Mouse (Mus musculus): ENCODE measurements around the gene Klf3. TPM values are rescaled to one million over a fixed set of nuclear protein-coding genes. Genes with fewer than 3 reads are reported as not detected.

The Klf3 gene
- polyA plus RNA-seq, 1 experiment from 2014 or later, result 25.1 TPM

- WGBS, result 12% methylated on average over 9 of the region's 9 CpGs
- no peaks in the 10 kb centered on the region for H3K27me3 ChIP-seq (ENCODE audit: control insufficient read depth, insufficient read depth, low read depth, low read length)
- peaks cover 22% of the 10 kb centered on the region for H3K4me1 ChIP-seq (ENCODE audit: control insufficient read depth, insufficient read depth, low read length)
- no peaks in the 10 kb centered on the region for H3K9me3 ChIP-seq (replicated peaks; ENCODE audit: control insufficient read depth, low read length, poor library complexity, severe bottlenecking)
- no peak overlapping the region for H3K27ac ChIP-seq (ENCODE audit: low read length)
- H3K36me3 ChIP-seq (ENCODE audit: control insufficient read depth, insufficient read depth, low read length), result no peaks in the 10 kb centered on the region
- no peak overlapping the region for H3K4me3 ChIP-seq (ENCODE audit: low read depth, low read length)
- no peak overlapping the region for H3K4me2 ChIP-seq (ENCODE audit: low read length)
- no peak for ATAC-seq
- no peak overlapping the region for H3K9ac ChIP-seq (ENCODE audit: low read depth, low read length)
These were observed 10.2 kb downstream of the Klf3 start for GRCm38 (mm10) chr5:64813361-64813760.

DNA sequence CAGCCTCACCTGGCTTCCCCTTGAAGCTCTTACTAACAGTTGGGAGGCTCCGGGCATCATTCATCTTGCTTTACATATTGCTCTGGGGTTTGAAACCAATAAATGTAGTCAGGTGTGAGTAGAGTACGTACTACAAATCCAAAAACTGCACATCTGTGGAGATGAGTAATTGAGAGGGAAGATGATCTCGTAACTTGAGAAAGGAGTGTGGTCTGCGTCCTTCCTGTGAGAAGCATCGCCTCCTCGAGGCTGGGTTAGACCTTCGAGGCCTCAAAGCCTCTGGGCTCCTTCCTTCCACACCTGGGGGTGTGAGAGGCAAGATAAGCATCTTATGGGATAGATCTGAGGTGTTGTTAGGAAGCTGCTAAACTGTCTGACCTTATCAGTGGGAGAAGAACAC lies 11.2 kb downstream of the Klf3 start:
- Histone ChIP-seq H3K36me3 (ENCODE audit: control insufficient read depth, insufficient read depth, low read length) (peaks cover 2% of the 10 kb centered on the region; the same call in 1 of the 2 replicates), H3K9me3 (replicated peaks; ENCODE audit: control insufficient read depth, low read length, poor library complexity, severe bottlenecking) (no peaks in the 10 kb centered on the region), H3K4me2 (ENCODE audit: low read length) (no peak overlapping the region), H3K4me3 (ENCODE audit: low read depth, low read length) (no peak overlapping the region), H3K27me3 (ENCODE audit: control insufficient read depth, insufficient read depth, low read depth, low read length) (no peaks in the 10 kb centered on the region), H3K4me1 (ENCODE audit: control insufficient read depth, insufficient read depth, low read length) (peaks cover 22% of the 10 kb centered on the region), H3K27ac (ENCODE audit: low read length) (no peak overlapping the region), H3K9ac (ENCODE audit: low read depth, low read length) (no peak overlapping the region)
- ATAC-seq, result no peak
- WGBS, result 95% methylated on average over 7 of the region's 7 CpGs

DNA sequence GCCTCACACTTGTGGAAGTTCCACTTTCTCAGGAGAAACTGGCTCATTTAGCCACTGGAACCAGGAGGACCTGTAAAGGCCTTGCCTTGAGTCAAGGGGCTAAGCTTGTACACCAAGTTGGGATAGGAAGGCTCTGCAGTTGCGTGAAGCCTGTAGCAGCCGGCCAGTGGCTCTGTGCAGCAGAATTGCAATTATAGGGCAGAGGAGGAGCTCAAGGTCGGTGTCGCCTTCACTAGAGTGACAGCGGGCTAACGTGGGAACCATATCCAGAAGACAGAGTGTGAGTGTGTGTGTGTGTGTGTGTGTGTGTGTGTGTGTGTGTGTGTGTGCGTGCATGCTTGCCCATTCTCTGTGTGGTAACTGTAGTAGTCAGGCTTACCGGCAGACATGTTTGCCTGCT lies 12.4 kb downstream of the Klf3 start:
- Histone ChIP-seq H3K4me1 (ENCODE audit: control insufficient read depth, insufficient read depth, low read length) (peaks cover 21% of the 10 kb centered on the region), H3K9ac (ENCODE audit: low read depth, low read length) (no peak overlapping the region), H3K36me3 (ENCODE audit: control insufficient read depth, insufficient read depth, low read length) (peaks cover 2% of the 10 kb centered on the region; the same call in 1 of the 2 replicates), H3K27me3 (ENCODE audit: control insufficient read depth, insufficient read depth, low read depth, low read length) (no peaks in the 10 kb centered on the region), H3K4me3 (ENCODE audit: low read depth, low read length) (no peak overlapping the region), H3K4me2 (ENCODE audit: low read length) (no peak overlapping the region), H3K9me3 (replicated peaks; ENCODE audit: control insufficient read depth, low read length, poor library complexity, severe bottlenecking) (no peaks in the 10 kb centered on the region), H3K27ac (ENCODE audit: low read length) (no peak overlapping the region)
- no peak for ATAC-seq
- 90% methylated on average over 8 of the region's 8 CpGs for WGBS

- Histone ChIP-seq H3K4me3 (ENCODE audit: low read depth, low read length) (no peak overlapping the region), H3K36me3 (ENCODE audit: control insufficient read depth, insufficient read depth, low read length) (peaks cover 2% of the 10 kb centered on the region; the same call in 1 of the 2 replicates), H3K27me3 (ENCODE audit: control insufficient read depth, insufficient read depth, low read depth, low read length) (no peaks in the 10 kb centered on the region), H3K9ac (ENCODE audit: low read depth, low read length) (no peak overlapping the region), H3K27ac (ENCODE audit: low read length) (no peak overlapping the region), H3K9me3 (replicated peaks; ENCODE audit: control insufficient read depth, low read length, poor library complexity, severe bottlenecking) (no peaks in the 10 kb centered on the region), H3K4me2 (ENCODE audit: low read length) (no peak overlapping the region), H3K4me1 (ENCODE audit: control insufficient read depth, insufficient read depth, low read length) (peaks cover 15% of the 10 kb centered on the region)
- ATAC-seq, result no peak
- WGBS, result 83% methylated on average over 15 of the region's 15 CpGs
These were observed 13.2 kb downstream of the Klf3 start for GRCm38 (mm10) chr5:64816290-64816973.

GRCm38 (mm10) chr5:64816974-64817296 lies 13.7 kb downstream of the Klf3 start:
- Histone ChIP-seq H3K36me3 (ENCODE audit: control insufficient read depth, insufficient read depth, low read length) (peaks cover 2% of the 10 kb centered on the region; the same call in 1 of the 2 replicates), H3K4me1 (ENCODE audit: control insufficient read depth, insufficient read depth, low read length) (peaks cover 10% of the 10 kb centered on the region), H3K4me3 (ENCODE audit: low read depth, low read length) (no peak overlapping the region), H3K4me2 (ENCODE audit: low read length) (no peak overlapping the region), H3K9me3 (replicated peaks; ENCODE audit: control insufficient read depth, low read length, poor library complexity, severe bottlenecking) (no peaks in the 10 kb centered on the region), H3K9ac (ENCODE audit: low read depth, low read length) (no peak overlapping the region), H3K27me3 (ENCODE audit: control insufficient read depth, insufficient read depth, low read depth, low read length) (no peaks in the 10 kb centered on the region), H3K27ac (ENCODE audit: low read length) (no peak overlapping the region)
- ATAC-seq, result no peak
- 89% methylated on average over 8 of the region's 8 CpGs for WGBS

DNA sequence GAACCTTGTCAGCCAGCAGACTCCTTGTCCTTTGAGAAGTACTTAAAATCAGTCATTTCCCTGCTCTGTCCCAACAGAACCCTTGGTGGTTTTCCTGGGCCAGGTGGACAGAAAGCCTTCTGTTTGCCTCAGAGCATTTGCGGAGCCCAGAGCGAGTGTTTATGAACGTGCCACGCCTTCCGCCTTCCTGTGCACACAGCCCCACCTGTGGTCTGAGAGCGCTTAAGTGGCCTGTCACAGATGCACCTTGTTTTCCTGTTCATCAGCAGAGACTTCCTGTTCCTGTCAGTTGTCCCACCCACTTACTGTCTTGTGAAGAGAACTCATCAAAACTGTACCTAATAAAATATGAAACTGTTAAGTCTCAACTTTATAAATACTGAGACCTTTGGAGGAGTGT lies 16.2 kb downstream of the Klf3 start:
- no peak for ATAC-seq
- Histone ChIP-seq H3K27me3 (ENCODE audit: control insufficient read depth, insufficient read depth, low read depth, low read length) (no peaks in the 10 kb centered on the region), H3K4me2 (ENCODE audit: low read length) (no peak overlapping the region), H3K9ac (ENCODE audit: low read depth, low read length) (no peak overlapping the region), H3K36me3 (ENCODE audit: control insufficient read depth, insufficient read depth, low read length) (peaks cover 10% of the 10 kb centered on the region), H3K9me3 (replicated peaks; ENCODE audit: control insufficient read depth, low read length, poor library complexity, severe bottlenecking) (no peaks in the 10 kb centered on the region), H3K27ac (ENCODE audit: low read length) (no peak overlapping the region), H3K4me1 (ENCODE audit: control insufficient read depth, insufficient read depth, low read length) (no peaks in the 10 kb centered on the region), H3K4me3 (ENCODE audit: low read depth, low read length) (no peak overlapping the region)
- 93% methylated on average over 6 of the region's 6 CpGs for WGBS

GRCm38 (mm10) chr5:64820138-64820537 lies 16.9 kb downstream of the Klf3 start:
- H3K4me2 ChIP-seq (ENCODE audit: low read length), result no peak overlapping the region
- H3K4me1 ChIP-seq (ENCODE audit: control insufficient read depth, insufficient read depth, low read length), result no peaks in the 10 kb centered on the region
- WGBS, result 73% methylated on average over 10 of the region's 10 CpGs
- H3K27me3 ChIP-seq (ENCODE audit: control insufficient read depth, insufficient read depth, low read depth, low read length), result no peaks in the 10 kb centered on the region
- H3K9ac ChIP-seq (ENCODE audit: low read depth, low read length), result no peak overlapping the region
- no peak overlapping the region for H3K27ac ChIP-seq (ENCODE audit: low read length)
- peaks cover 10% of the 10 kb centered on the region for H3K36me3 ChIP-seq (ENCODE audit: control insufficient read depth, insufficient read depth, low read length)
- ATAC-seq, result no peak
- no peak overlapping the region for H3K4me3 ChIP-seq (ENCODE audit: low read depth, low read length)
- H3K9me3 ChIP-seq (replicated peaks; ENCODE audit: control insufficient read depth, low read length, poor library complexity, severe bottlenecking), result no peaks in the 10 kb centered on the region

- Histone ChIP-seq H3K9me3 (replicated peaks; ENCODE audit: control insufficient read depth, low read length, poor library complexity, severe bottlenecking) (no peaks in the 10 kb centered on the region), H3K9ac (ENCODE audit: low read depth, low read length) (no peak overlapping the region), H3K27me3 (ENCODE audit: control insufficient read depth, insufficient read depth, low read depth, low read length) (no peaks in the 10 kb centered on the region), H3K27ac (ENCODE audit: low read length) (no peak overlapping the region), H3K36me3 (ENCODE audit: control insufficient read depth, insufficient read depth, low read length) (peaks cover 10% of the 10 kb centered on the region), H3K4me3 (ENCODE audit: low read depth, low read length) (no peak overlapping the region), H3K4me1 (ENCODE audit: control insufficient read depth, insufficient read depth, low read length) (no peaks in the 10 kb centered on the region), H3K4me2 (ENCODE audit: low read length) (no peak overlapping the region)
- no peak for ATAC-seq
- WGBS, result 81% methylated on average over 2 of the region's 2 CpGs
These were observed 18.1 kb downstream of the Klf3 start for GRCm38 (mm10) chr5:64821294-64821693.

- no peak for ATAC-seq
- H3K4me1 ChIP-seq (ENCODE audit: control insufficient read depth, insufficient read depth, low read length), result no peaks in the 10 kb centered on the region
These were observed 18.8 kb downstream of the Klf3 start for GRCm38 (mm10) chr5:64821964-64822363.

More at GRCm38 (mm10) chr5:64821964-64822363, 18.8 kb downstream of the Klf3 start:
- Histone ChIP-seq H3K27me3 (ENCODE audit: control insufficient read depth, insufficient read depth, low read depth, low read length) (no peaks in the 10 kb centered on the region), H3K4me2 (ENCODE audit: low read length) (no peak overlapping the region), H3K9me3 (replicated peaks; ENCODE audit: control insufficient read depth, low read length, poor library complexity, severe bottlenecking) (no peaks in the 10 kb centered on the region), H3K9ac (ENCODE audit: low read depth, low read length) (no peak overlapping the region), H3K27ac (ENCODE audit: low read length) (no peak overlapping the region), H3K4me3 (ENCODE audit: low read depth, low read length) (no peak overlapping the region), H3K36me3 (ENCODE audit: control insufficient read depth, insufficient read depth, low read length) (peaks cover 10% of the 10 kb centered on the region)
- 94% methylated on average over 24 of the region's 24 CpGs for WGBS

Measured in midbrain, embryonic 16.5 days (tissue).